Mouse (Mus musculus): ENCODE results near the gene Pip5kl1.

Gene Pip5kl1

DNA sequence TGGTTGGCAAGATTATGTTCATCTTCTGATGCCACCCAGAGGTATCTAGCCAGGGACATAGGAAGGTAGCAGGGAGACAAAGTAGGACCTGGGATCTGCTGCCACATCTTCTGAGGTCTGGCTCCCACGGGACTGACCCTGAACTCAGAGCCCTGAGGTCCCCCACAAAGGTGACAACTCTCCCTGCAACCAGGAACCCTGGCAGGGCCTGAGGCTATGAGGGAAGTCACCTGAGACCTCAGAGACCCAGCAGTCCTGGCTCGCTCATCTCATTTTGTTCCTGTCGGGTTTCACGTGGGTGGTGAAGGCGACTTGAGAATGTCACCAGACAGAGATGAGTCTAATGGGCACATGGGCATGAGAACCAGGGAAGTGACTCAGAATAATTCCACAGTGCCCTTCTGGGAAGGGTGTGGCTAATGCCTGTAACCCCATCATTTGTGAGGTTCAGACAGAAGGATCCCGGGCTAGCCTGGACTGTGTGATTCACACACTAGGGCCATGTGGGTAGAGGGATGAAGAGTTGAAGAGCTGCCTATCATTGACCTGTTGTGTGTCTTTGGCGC lies 10.6 kb downstream of the Pip5kl1 start:
- no peak for DNase-seq (ENCODE audit: low spot score in 2 of 2)

GRCm38 (mm10) chr2:32586871-32587351 lies 12.3 kb downstream of the Pip5kl1 start, which contains the start of gene St6galnac4:
TSS of gene St6galnac4 (plus strand) at chr2:32587095.
- DNase-seq (ENCODE audit: low spot score in 2 of 2), result peak; percentile 87 to 88

DNA sequence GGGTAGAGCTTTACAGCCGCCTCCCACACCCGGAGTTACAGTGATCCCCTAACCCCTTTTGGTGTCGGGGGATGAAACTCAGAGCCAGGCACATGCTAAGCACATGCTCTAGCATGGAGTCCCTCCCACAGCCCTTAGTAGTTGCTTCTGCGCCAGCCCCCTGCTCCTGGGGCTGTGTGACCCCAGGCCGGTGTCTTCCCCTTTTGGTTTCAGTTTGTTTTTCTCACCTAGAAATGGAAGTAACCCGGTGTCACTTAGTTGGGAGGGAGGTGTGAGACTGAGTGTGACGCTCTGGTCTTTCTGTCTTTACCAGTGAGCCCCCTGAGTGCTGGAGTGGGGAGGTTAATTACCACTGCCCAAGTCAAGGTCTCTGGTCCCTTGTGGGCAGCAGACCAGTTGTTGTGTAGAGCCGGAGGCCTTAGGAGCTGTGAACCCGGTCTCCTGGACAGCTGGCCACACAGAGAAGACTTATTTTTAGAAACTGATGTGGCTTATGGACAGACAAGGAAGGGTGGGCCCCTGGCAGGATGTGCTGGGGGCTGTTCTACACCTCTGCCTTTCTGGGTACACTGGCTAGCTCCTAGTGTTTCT lies 13.2 kb downstream of the Pip5kl1 start:
- DNase-seq (ENCODE audit: low spot score in 2 of 2), result no peak

GRCm38 (mm10) chr2:32589213-32589795 lies 14.7 kb downstream of the Pip5kl1 start:
- DNase-seq (ENCODE audit: low spot score in 2 of 2), result peak; percentile 68 to 69

GRCm38 (mm10) chr2:32590224-32590623 lies 15.6 kb downstream of the Pip5kl1 start:
- DNase-seq (ENCODE audit: low spot score in 2 of 2), result no peak

- no peak for DNase-seq (ENCODE audit: low spot score in 2 of 2)
Observed at GRCm38 (mm10) chr2:32591249-32591648, 16.7 kb downstream of the Pip5kl1 start.

GRCm38 (mm10) chr2:32596725-32597124 lies 22.1 kb downstream of the Pip5kl1 start:
- no peak for DNase-seq (ENCODE audit: low spot score in 2 of 2)

GRCm38 (mm10) chr2:32597248-32597647 lies 22.7 kb downstream of the Pip5kl1 start:
- DNase-seq (ENCODE audit: low spot score in 2 of 2), result no peak

GRCm38 (mm10) chr2:32597699-32598098 lies 23.1 kb downstream of the Pip5kl1 start:
- no peak for DNase-seq (ENCODE audit: low spot score in 2 of 2)

DNA sequence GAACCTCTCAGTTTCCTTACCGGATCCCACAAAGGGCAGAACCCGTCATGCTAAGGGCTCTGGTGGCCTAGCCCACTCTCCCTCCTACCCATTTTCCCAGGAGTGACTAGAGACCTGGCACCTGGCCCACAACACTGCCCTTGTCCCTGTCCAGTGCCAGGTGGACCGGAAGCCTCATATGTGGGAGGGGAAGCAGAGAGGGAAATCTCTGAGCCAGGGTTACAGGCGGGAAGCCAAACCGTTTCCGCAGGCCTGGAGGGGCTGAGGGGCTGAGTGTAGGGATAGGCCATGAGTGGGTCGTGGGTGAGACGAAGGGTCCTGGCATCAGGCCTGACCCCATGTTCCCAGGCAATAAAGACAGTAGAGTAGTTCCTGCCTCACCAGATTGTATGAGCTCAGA lies 23.9 kb downstream of the Pip5kl1 start:
- no peak for DNase-seq (ENCODE audit: low spot score in 2 of 2)

GRCm38 (mm10) chr2:32599409-32599808 lies 24.8 kb downstream of the Pip5kl1 start, which contains the start of gene St6galnac6:
TSS of gene St6galnac6 (plus strand) at chr2:32599709.
- DNase-seq (ENCODE audit: low spot score in 2 of 2), result no peak

DNA sequence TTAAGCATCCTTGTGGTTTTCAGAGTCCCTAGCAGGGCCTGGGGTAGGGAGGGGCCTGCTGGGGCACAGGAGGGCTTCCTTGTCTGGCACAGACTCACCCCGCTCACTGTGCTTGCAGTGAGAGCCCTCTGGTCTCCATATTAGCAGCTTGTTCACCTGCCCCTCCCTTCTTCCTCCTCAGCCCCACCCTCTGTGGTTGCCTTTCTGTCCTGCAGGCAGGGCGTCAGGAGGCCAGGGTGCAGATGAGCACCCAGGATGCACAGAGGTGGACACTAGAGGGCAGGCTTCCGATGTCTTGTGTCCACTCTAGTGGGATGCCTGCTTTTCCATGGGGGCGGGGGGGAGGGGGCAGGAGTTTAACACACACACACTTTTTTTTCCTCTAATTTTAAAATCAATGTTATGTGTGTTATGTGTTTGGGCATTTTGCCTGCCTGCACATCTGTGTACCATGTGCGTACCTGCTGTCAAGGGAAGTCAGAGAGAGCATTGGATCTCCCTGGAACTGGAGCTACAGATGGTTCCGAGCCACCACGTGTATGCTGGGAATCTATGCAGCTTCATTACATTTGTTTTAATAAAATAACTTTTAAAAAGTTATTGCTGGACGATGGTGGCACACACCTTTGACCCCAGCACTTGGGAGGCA lies 26.9 kb downstream of the Pip5kl1 start:
- DNase-seq (ENCODE audit: low spot score in 2 of 2), result no peak

DNA sequence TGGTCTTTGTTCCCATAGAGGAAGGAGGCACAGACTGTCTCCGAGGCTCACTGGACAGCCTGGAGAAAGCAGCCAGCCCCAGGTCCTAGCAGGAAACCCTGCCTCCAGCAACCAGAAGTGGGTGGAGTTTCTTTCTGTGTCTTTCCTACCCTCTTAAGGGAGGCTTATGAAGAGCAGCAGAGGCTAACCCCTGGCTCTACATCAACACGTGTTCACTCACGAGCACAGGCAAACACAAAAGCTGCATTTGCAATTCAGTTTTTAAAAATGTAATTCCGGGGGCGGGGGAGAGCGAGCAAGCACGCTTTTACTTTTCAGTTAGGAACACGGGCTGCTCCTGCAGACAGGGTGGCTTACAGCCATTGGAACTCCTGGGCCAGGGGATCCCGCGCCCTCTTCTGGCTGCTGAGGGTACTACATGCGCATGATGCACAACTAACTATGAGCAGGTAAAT lies 28.0 kb downstream of the Pip5kl1 start:
- peak; percentile 88 to 91 for DNase-seq (ENCODE audit: low spot score in 2 of 2)

DNA sequence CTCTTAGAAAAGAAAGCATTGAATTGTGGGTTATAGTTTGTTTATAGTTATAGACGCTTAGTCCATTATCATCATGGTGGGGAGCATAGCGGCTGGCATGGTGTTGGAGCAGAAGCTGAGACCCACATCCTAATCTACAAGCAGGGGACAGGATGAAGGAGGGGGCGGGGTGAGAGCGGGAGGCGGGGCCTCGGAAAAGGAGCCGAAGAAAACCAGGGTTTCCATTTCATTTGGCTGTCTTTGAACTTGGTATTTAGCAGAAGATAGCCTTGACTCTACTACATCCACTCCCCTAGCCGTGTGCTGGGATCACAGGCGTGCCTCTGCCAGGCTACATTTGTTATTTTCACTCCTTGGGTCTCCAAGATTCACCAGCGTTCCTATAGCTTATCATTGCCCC lies 30.0 kb downstream of the Pip5kl1 start:
- no peak for DNase-seq (ENCODE audit: low spot score in 2 of 2)

GRCm38 (mm10) chr2:32606161-32607142 lies 31.9 kb downstream of the Pip5kl1 start:
- peak; percentile 78 to 80 for DNase-seq (ENCODE audit: low spot score in 2 of 2)

GRCm38 (mm10) chr2:32607262-32607947 lies 32.8 kb downstream of the Pip5kl1 start:
- DNase-seq (ENCODE audit: low spot score in 2 of 2), result peak; percentile 45 to 55

GRCm38 (mm10) chr2:32608141-32608777 lies 33.7 kb downstream of the Pip5kl1 start:
- peak; percentile 45 to 52 for DNase-seq (ENCODE audit: low spot score in 2 of 2)

GRCm38 (mm10) chr2:32608778-32609435 lies 34.3 kb downstream of the Pip5kl1 start:
- no peak for DNase-seq (ENCODE audit: low spot score in 2 of 2)

DNA sequence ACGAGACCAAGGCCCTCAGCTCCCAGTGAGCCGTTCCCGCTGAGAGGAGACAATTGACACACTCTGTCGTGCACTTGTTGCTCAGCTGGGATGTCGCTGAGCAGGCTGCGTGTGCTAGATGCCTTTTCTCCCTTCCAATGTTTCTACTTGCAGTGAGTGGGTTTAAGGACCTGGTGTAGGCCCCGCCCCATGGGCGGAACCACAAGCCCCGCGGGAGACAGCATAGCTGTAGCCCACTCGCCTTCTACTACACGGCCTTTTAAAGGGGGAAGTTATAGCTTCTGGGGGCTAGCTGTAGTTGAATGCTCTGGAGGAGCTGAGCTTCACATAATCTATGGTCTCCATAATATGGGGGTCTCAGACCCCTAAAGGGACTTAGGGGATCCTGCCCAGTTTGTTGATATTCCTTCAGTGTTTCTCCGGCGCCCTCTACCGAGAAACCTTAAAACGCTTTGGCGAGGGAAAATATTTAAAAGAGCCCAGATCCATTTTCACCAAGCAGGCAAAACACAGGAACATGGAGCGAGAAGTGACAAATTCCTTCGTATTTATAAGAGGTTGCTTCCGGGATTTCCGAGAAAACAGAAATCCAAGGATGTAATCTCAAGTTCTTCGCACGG lies 36.1 kb downstream of the Pip5kl1 start:
- peak; percentile 45 to 66 for DNase-seq (ENCODE audit: low spot score in 2 of 2)

Data from frontal cortex, postnatal 36 days (tissue).